Mouse (Mus musculus) frontal cortex, postnatal 14 days (tissue): ENCODE measurements around the gene Ptprn2.
"Not testable (repeated sequence)": the region's sequence is repeated elsewhere in the genome, so short reads cannot be mapped to it uniquely, and the experiment has no call there.

ENCODE experiments used
- DNase-seq, 2 experiments: peaks; one replicate each; pipeline ENCODE4 v3.0.0; 2022; ENCODE audit warnings: low spot score in 2 of 2

Ptprn2 gene

DNA sequence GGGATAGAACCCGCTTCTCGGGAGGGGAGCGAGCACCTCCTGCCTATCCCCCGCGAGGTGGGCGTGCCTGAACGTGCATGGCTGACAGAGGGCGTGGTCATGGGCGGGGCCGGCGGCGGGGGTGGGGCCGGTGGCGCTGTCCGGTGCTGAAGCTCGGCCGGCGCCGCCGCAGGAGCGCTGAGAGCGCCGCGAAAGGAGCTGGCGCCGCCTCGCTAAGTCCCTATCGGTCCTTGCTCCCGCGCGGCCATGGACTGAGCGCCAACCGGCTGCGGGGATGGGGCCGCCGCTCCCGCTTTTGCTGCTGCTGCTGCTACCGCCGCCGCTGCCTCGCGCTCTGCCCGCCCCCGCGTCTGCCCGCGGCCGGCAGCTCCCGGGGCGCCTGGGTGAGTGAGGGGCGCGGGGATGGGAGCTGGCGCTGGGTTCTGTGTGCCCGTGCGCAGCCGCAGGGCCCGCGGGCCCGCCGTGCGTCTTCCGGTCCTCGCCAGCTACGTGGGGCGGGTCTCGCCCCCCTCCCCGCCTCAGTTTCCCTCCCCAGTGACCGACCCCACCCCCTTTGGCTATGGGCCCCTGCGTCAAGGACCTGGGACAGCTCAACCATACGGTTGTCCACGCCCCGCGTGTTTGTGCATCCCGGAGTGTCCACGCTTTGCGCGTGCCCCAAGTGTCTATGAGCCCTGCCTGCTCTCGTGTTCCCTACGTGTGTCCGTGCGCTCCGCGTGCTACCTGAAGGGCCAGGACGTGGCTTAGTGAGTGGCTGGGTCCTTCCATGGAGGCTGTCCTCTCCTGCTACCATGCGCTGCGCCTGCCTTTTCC lies at the start of gene Ptprn2:
Gene Ptprn2, plus strand, starts transcription at position 130 of the 813 bp plus-strand sequence.
- DNase-seq = peak; percentile 48 to 61

DNA sequence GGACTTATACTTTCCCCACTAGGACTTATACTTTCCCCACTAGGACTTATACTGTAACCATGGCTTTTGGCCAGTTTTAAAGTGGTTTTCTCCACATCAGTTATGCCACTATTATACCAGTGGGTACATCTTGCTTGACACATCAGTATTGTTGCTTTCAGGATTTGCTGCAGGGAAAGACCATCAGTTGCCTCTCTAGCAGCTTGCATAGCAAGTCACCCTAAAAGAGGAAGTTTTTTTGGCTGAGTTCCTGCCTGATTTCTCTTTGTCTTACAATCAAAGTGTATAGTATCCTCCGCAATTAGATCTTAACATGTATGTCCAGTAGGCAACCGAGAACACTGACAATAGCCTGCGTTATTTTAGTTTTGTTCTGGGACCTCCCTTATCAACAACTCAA lies 49.4 kb upstream of the Ptprn2 start:
- DNase-seq = no peak

DNA sequence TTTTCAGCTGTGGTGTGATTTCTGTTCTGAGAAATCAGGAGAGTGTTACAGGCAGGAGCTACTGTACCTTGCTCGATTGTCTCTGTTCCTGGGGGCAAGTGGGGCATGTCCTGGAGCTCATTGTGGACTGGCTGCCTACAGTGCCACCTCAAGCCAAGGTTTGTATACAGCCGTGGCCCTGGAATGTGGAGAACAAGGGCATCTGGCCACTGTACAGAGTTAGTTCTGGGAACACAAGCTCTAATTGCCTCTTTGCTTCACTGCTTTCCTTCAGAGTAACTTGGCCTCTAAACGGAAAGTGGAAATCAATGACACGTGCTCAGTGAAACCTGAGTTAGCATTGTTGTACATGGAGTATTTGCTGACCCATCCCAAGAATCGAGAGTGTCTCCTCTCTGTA lies 46.9 kb upstream of the Ptprn2 start:
- no peak for DNase-seq

DNA sequence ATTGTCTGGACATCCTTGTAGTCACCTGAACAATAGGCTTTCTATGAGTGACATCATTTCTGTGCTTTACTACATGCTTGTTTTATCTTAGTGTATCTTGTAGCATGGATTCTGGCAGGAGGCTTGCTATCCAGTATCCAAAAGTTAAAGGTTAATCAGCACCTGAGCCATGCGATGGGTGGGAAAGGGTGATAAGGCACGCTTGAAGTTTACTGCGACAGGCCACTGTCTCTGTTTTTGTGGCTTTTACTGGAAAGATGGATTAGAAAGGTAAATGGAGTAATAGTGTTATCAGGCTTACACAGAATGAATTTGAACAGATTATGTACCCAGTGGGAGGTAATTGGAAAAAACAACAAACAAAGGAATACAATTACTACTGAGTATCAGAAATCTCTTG lies 43.3 kb upstream of the Ptprn2 start:
- DNase-seq = no peak

DNA sequence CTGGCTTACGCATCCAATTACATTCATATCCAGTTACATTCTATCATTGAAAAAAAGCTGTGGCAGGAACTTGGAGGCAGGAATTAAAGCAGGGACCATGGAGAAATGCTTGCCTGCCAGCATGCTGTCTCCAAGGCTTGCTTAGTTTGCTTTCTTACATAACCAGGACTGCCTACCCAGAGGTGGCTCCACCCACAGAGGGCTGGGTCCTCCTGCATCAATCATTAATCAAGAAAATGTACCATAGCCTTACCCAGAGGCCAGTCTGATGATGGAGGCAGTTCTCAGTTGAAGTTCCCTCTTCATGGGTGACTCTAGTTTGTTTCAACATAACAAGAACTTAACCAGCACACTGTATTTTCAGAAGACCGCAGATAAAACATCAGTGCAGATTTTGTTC lies 36.0 kb upstream of the Ptprn2 start:
- DNase-seq = no peak

DNA sequence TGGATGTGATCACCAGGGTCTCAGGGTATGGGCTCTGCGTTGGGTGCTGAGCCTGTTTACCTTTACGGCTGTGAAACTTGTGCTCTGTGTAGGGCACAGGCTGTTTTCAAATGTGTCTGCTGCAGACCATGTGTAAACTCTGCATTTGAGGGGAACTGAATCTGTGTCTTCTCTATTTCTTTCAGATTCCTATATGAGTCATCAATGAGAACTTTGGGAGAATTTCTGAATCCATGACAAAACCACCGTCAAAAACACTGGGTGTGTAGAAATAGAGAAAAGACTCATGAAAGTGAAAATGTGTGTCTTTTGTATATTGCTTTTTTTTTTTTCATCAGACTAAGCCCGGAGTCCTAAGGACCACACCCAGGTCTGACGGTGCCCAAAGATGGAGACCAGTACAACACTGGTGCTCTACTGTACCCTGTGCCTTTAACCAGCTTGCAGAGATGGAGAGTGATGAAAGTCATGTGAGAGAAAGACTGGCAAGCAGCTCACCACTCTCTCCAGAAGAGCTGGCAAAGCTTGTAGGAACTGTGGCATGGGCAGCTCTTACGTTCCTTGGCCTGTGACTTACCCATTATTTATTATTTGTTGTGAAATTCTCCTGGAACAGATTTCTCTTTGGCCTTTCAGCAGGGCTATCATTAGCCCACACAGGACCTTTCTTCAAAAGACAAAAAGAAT lies 25.0 kb upstream of the Ptprn2 start:
- DNase-seq = no peak

DNA sequence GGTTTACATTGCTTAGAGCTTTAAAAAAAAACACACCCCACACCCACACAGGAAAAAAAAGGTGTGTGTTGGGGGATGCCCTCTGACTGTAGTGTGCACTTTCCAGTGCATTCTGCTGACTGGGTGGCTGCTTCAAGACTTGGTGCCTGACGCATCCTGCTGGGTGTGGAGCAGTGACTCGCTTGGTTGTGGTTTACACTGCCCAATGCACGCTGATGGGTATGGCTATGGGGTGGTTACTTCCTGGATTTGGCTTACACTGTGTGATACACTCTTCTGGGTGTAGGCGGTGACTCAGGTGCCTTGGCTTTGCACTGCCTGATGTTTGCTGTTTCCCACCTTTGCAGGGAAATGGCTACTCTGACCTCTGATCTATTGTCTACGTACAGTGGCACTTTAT lies 18.5 kb upstream of the Ptprn2 start:
- DNase-seq = no peak

DNA sequence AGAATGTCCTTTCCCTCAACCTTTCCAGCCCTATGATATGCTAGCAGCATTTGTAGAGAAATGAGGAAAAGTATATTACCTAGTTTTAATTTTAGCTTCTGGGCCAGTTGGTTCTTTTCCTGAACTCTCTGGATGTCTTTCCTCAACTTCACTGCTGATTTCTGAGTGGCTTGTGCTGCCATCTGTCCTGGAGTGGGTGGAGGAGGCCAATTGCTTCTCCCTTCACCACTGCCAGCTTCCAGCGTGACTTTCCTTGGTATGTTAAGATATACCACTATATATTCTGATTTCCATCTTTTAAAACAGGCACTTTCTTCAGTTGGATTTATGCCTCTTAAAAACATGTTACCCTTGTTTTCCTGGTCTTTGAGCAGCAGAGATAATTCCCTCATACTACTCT lies 17.2 kb upstream of the Ptprn2 start:
- DNase-seq = no peak

DNA sequence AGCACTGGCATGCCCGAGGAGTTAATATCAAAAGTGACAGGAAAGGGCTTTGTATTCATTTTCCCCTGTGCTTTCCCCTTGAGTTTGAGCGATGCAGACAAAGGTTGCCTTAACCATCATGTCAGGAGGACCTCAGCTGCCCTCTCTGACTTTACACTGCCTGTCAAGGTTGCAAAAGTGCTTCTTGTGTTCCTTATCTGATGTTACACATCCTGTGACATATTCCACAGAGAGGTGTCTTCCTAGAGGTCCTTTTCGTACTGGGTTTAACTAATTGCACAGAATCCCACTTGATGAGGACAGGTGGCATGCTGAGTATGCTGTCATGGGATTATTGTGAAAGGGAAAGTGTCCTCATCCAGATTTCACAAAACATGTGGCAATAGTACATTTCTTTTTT lies 16.4 kb upstream of the Ptprn2 start:
- no peak for DNase-seq

DNA sequence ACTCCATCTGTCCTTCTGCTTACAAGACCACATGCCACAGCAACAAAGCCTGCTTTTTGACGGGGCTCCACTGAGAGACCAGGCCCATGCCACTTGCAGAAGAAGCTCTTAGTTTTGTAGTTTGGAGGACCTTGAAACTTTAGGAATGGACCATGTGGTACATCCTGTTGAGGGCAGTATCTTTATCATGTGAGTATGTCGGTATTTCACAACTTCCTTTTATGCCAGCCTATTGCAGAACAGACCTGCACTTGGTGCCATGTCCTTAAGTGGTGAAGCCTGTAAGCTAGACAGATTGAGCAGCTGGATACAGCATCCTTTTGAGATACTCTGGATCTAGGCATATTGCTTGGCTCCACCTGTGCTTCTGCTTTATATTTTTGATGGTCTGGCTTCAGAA lies 12.3 kb upstream of the Ptprn2 start:
- no peak for DNase-seq

DNA sequence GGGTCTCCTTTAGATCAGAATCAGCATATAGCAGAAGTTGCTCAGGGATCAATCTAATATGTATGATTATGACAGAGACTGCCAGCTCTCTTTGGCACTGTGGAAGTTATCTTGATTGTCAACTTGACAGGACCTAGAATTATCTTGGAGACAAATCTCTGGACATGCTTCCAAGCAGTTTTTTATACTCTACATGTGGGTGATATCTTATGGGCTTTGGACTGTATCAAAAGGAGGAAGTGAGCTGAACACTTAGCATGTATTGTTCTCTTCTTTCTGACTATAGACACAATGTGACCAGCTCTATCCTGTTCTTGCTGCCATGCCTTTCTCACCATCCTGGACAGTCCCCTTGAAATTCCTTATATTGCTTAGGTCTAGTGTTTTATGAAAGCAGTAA lies 11.8 kb upstream of the Ptprn2 start:
- DNase-seq = no peak

DNA sequence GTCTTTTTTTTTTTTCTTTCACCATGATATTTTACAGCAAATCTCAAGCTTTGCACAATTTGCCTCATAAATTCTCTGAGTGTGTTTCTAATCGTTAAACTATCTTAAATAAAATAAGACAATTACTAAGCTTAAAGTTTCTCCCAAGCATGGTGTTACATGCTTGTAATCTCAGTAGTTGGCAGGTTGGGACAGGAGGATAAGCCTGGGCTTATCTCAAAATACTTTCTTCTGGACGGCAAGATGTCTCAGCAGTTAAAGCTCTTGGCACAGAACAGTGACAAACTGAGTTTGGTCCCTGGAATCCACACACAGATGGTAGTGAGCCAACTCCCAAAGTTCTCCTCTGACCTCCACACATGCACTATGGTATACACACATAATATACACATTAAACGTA lies 10.8 kb upstream of the Ptprn2 start:
- no peak for DNase-seq

DNA sequence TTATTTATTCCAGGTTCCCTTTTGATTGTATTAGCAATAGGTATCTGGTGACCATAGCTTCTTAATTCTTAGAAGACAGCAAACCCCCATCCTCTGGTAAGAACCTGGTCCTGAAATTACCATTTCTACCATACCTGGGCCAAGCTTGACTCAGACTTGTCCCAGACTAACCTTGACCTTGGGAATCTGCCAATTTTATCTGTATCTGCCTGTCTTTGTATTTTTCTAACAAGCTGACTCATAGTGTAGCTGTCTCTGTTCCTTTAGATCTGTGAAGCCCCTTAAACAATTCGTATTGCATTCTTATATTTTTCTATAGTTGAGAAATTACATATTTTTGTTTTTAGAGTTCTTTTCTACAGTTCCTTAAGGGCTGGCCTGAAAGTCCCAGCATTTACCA lies 6.7 kb upstream of the Ptprn2 start:
- no peak for DNase-seq

DNA sequence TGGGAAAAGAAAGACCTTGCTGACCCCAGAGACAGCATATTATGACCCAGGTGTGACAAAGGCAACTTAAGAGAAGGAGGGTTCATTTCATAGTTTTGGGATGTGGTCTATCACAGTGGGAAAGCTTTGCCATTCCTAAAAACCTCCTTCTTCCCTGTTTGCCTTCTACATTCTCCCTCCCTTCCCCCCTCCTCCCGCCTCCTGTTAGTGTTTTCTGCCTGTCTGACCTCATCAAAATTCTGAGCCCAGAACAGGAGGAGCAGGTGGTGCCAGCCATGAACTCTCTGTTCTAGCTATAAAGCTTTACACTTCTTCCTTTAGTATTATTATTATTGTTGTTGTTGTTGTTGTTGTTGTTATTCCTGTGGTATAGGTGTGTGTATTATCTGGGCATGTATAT lies 3.6 kb upstream of the Ptprn2 start:
- no peak for DNase-seq

DNA sequence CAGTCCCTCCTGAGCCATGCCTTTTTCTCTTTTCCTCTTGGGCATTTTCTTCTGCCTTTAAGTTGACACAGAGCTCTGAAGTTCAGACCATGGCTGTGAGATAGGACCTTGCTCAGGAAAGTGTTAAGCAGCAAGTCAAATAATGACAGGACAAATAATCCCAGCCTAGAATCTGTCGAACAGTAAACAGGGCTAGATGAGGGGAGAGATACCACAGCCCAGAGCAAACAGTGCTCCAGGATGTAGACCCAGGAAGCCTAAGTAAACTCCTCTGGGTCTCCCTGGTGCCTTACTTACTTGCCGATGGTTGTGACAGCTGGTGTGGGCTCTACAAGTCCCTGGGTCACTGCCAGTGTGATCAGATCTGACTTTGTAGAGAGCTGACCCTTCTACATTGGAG lies 1.9 kb upstream of the Ptprn2 start:
- DNase-seq = no peak

DNA sequence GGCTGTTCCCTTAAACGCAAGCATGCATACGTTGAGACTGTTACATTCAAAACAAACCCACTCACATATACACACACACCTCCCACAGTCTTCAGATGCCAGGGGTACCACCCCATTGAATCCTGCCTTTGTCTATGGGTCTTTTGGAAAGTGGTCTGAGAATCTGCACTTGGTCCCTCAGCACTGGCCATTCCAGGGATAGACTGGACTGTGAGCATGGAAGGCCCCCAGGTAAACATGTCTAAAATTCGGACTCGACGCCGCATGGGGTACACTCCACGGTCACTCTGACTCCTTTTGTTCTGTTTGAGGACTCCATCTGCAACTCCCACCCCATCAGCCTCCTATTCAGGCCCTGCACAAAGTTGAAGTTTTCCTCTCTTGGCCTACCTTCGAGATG lies 529 bp upstream of the Ptprn2 start:
- no peak for DNase-seq

DNA sequence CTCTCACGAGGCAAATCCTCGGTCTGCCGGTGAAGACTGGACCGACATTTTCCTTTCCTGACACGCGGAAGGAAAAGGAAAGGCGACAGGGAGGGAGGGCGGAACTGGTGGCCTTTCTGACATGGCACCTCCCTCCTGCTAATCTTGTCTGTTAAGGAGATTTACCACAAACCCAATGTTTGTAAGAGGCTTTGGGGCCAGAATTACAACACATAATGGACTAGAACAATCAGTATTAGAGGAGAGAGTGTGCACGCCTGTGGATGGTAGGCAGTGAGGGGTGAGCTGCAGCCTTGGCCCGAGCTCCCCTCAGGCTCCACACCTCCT lies 847 bp downstream of the Ptprn2 start:
- DNase-seq = no peak

DNA sequence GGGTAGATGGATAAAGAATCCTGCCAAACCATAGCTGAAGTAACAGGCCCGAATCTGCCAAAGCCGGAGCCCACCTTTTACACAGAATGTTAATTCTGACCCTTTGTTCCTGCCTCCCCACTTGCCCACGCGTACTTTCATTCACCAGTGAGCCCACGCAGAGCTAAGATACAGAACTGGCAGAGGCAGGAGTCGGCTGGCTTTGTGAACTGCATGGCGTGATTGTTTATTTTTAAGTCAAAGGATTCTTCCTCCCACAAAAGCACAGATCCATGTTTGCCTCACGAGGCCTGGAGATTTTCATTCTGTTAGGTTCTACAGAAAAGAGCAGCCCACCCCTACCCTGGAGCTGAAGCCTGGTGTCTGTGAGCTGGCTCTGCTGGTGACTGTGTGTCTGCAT lies 3.3 kb downstream of the Ptprn2 start:
- peak; percentile 25 to 46 for DNase-seq

DNA sequence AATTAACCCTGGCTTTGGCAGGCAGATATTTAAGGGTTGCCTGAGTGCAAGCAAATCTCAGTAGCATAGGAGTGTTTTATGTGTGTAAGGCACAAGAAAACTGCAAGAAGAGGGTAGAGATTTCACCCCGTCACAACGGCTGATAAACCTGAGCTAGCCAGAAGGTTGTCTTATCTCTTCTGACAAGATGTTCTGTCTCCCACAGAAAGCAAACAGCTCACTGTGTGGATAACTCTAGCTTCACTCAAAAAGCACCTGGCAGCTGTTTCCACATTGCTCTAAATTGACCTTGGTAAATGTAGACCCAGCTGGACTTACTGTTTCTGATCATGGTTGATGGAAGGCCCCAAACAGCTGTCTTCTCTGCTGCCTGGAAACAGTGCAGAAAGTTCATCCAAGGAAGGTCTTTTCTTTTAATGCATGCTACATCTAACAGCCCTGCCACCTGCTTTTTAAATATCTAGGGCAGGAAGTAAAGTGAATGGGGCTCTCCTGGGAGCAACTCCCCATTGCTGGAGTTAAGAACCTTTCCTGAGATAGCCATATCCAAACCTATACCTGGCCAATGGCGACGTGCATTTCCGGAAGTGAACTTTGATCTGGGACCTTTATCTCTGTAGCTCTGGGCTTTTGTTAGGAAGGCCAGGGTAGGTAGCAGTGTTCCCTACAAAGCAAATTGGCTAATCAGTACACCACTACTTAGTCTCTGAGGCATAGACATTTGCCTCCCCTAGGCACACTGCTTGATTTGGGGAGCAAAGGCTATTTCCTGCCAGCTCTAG lies 5.2 kb downstream of the Ptprn2 start:
- no peak for DNase-seq

DNA sequence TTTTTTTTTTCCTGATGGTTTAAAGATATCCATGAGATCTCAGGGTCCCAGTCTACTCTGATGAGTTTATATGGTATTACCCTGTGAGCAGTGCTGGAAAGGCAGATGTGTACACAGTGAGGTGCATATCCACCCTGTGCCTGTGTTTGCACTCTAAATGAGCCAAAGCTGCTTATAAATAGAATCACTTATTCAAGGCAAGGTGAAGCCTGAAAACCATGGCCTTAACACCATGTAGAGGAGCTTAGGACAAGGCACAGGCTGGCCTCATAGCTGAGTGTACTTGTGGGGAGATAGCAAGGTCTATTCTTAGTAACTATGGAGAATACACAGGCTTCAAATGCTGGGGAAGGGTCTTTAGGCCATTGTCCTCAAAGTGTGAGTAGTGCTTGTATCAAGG lies 13.1 kb downstream of the Ptprn2 start:
- DNase-seq = no peak

DNA sequence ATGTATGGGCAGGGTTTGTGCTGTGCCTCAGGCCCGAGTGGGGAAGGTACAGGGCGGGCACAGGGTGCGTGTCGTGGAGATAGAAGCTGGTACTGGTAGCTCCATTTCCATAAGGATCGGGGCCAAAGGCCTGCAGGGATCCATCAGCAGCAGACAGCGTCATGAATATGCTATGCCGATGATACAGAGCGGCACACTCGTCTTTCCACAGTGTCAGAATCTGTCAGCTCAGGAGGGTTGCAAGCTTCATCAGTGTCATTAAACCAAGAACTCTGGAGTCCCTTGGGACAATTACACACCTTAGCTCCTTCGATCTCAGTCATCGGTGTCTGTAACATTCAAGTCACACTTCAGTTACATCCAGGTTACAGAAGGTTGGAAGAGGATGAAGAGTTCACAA lies 15.1 kb downstream of the Ptprn2 start:
- DNase-seq = no peak

DNA sequence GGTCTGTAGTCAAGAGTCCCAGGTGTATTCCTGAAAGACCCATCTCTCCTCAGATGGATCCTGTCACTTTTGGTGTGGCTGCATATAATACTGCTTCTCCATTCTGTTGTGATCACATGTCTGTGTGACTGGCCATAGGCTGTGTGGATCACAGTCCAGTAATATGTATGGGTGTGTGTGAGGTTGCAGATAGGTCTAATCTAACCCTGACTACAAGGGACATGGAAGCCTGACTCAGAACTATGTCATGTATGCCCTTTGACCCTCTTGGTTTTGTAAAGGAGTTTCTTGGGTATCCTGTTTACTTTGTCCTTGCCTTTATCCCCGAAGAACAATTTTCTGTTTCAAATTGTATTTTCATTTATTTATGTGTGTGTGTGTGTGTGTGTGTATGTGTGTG lies 27.0 kb downstream of the Ptprn2 start:
- no peak for DNase-seq

DNA sequence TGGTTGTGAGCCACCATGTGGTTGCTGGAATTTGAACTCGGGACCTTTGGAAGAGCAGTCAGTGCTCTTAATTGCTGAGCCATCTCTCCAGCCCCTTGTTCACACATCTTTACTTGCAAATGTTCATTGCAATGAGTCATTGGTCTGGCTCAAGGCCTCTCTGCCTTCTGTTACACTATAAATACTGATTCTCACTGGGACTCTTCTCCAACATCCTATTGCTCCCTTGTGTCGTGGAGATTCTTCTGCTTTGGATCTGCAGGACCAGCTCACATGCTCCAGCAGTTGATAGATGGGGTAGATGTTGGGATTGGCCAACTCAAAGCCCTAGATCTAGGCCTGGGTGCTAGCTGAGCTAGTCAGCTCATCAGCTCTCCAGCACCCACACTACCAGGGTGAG lies 28.3 kb downstream of the Ptprn2 start:
- DNase-seq = not testable (repeated sequence)
